Mouse (Mus musculus) layer of hippocampus, postnatal 36 days (tissue): Measurements from ENCODE around the gene Tmem150a. TPM values are rescaled to one million over a fixed set of nuclear protein-coding genes. Genes with fewer than 3 reads are reported as not detected.

Experiments used
- DNase-seq, 2 experiments: peaks; one replicate each; pipeline ENCODE4 v3.0.0; 2022
- total RNA-seq, 2 experiments: library from RNA; stranded (reverse); gene quantifications; 2 replicates each; pipeline ENCODE4 v1.2.3; 2021

The Tmem150a gene
- total RNA-seq, 2 experiments from 2014 or later: 8.1 to 10.5 TPM

- DNase-seq: no peak
Observed at GRCm38 (mm10) chr6:72374206-72374605, 19.0 kb downstream of the Tmem150a start.

- DNase-seq: no peak
Observed at GRCm38 (mm10) chr6:72374820-72375563, 19.7 kb downstream of the Tmem150a start.

GRCm38 (mm10) chr6:72378510-72379234 lies 23.4 kb downstream of the Tmem150a start:
- DNase-seq: no peak

- DNase-seq: no peak
Observed at GRCm38 (mm10) chr6:72379377-72380130, 24.3 kb downstream of the Tmem150a start.

- DNase-seq: no peak
Observed at GRCm38 (mm10) chr6:72380131-72380770, 25.0 kb downstream of the Tmem150a start, which contains the start of gene Vamp5. Gene Vamp5, minus strand, starts transcription at chr6:72380468.

GRCm38 (mm10) chr6:72382494-72382893 lies 27.2 kb downstream of the Tmem150a start:
- no peak for DNase-seq

GRCm38 (mm10) chr6:72383142-72383820 lies 28.0 kb downstream of the Tmem150a start:
- DNase-seq: no peak

- no peak for DNase-seq
Observed at GRCm38 (mm10) chr6:72383952-72384351, 28.7 kb downstream of the Tmem150a start.

GRCm38 (mm10) chr6:72385258-72385657 lies 30.0 kb downstream of the Tmem150a start:
- DNase-seq: no peak

- no peak for DNase-seq
Observed at GRCm38 (mm10) chr6:72386561-72386960, 31.3 kb downstream of the Tmem150a start.

- DNase-seq: no peak
Observed at GRCm38 (mm10) chr6:72387816-72388215, 32.6 kb downstream of the Tmem150a start.

GRCm38 (mm10) chr6:72388266-72388665 lies 33.0 kb downstream of the Tmem150a start:
- DNase-seq: no peak

GRCm38 (mm10) chr6:72388791-72389329 lies 33.6 kb downstream of the Tmem150a start:
- DNase-seq: no peak

- peak in 1 of 2 experiments; percentile 30 for DNase-seq
Observed at GRCm38 (mm10) chr6:72389471-72389940, 34.3 kb downstream of the Tmem150a start.

- peak; percentile 45 to 48 for DNase-seq
Observed at GRCm38 (mm10) chr6:72389941-72390771, 34.9 kb downstream of the Tmem150a start, which contains the start of gene Vamp8. Gene Vamp8, minus strand, starts transcription at chr6:72390703.

- DNase-seq: no peak
Observed at GRCm38 (mm10) chr6:72390795-72391521, 35.7 kb downstream of the Tmem150a start.

GRCm38 (mm10) chr6:72392341-72392740 lies 37.1 kb downstream of the Tmem150a start:
- DNase-seq: no peak

- DNase-seq: no peak
Observed at GRCm38 (mm10) chr6:72396837-72397251, 41.6 kb downstream of the Tmem150a start.

GRCm38 (mm10) chr6:72399967-72400366 lies 44.7 kb downstream of the Tmem150a start:
- DNase-seq: no peak

- peak; percentile 47 to 64 for DNase-seq
Observed at GRCm38 (mm10) chr6:72401875-72402274, 46.6 kb downstream of the Tmem150a start.
